Mouse (Mus musculus): ENCODE results near the gene Fam151b. TPM values are rescaled to one million over a fixed set of nuclear protein-coding genes. Genes with fewer than 3 reads are reported as not detected.

The Fam151b gene
- total and polyA plus RNA-seq, 2 experiments, result 2.7 to 9.3 TPM

- TF ChIP-seq CTCF (IDR thresholded peaks at IDR 0.05; ENCODE audit: low read depth, low read length) (no peak), POLR2A (IDR thresholded peaks at IDR 0.05; ENCODE audit: extremely low read depth, insufficient read depth, low read length) (no peak)
- no peak overlapping the region for H3K9ac ChIP-seq (ENCODE audit: low read depth, low read length)
- WGBS, result 89% methylated on average over 2 of the region's 2 CpGs
- no peak overlapping the region for H3K4me3 ChIP-seq (ENCODE audit: insufficient read depth, low read depth, low read length)
- H3K4me1 ChIP-seq (ENCODE audit: control insufficient read depth, insufficient read depth, low read length), result no peaks in the 10 kb centered on the region
- H3K27me3 ChIP-seq (ENCODE audit: control insufficient read depth, insufficient read depth, low read length), result no peaks in the 10 kb centered on the region
- H3K27ac ChIP-seq (replicated peaks; ENCODE audit: insufficient read depth, low read depth, low read length), result no peak overlapping the region
- H3K79me2 ChIP-seq (ENCODE audit: control insufficient read depth, insufficient read depth, low read length), result no peaks in the 10 kb centered on the region
- no peak for DNase-seq (ENCODE audit: extremely low read depth, low read depth, low spot score)
- no peaks in the 10 kb centered on the region for H3K36me3 ChIP-seq (ENCODE audit: control insufficient read depth, insufficient read depth, low read length)
Measured at GRCm38 (mm10) chr13:92410486-92410885, 73.3 kb downstream of the Fam151b start.

- Histone ChIP-seq H3K27me3 (ENCODE audit: control insufficient read depth, insufficient read depth, low read length) (no peaks in the 10 kb centered on the region), H3K4me3 (ENCODE audit: insufficient read depth, low read depth, low read length) (no peak overlapping the region), H3K79me2 (ENCODE audit: control insufficient read depth, insufficient read depth, low read length) (no peaks in the 10 kb centered on the region), H3K36me3 (ENCODE audit: control insufficient read depth, insufficient read depth, low read length) (no peaks in the 10 kb centered on the region), H3K4me1 (ENCODE audit: control insufficient read depth, insufficient read depth, low read length) (no peaks in the 10 kb centered on the region), H3K27ac (replicated peaks; ENCODE audit: insufficient read depth, low read depth, low read length) (no peak overlapping the region), H3K9ac (ENCODE audit: low read depth, low read length) (no peak overlapping the region)
- no peak for DNase-seq (ENCODE audit: extremely low read depth, low read depth, low spot score)
- no peak for TF ChIP-seq POLR2A (IDR thresholded peaks at IDR 0.05; ENCODE audit: extremely low read depth, insufficient read depth, low read length)
- TF ChIP-seq CTCF (IDR thresholded peaks at IDR 0.05; ENCODE audit: low read depth, low read length), result no peak
- WGBS, result 73% methylated on average over 3 of the region's 3 CpGs
Measured at GRCm38 (mm10) chr13:92403496-92403895, 80.3 kb downstream of the Fam151b start.

GRCm38 (mm10) chr13:92402063-92402462, 81.8 kb downstream of the Fam151b start:
- H3K27ac ChIP-seq (replicated peaks; ENCODE audit: insufficient read depth, low read depth, low read length), result no peak overlapping the region
- 29% methylated on average over 2 of the region's 2 CpGs for WGBS
- H3K79me2 ChIP-seq (ENCODE audit: control insufficient read depth, insufficient read depth, low read length), result no peaks in the 10 kb centered on the region
- TF ChIP-seq POLR2A (IDR thresholded peaks at IDR 0.05; ENCODE audit: extremely low read depth, insufficient read depth, low read length), result no peak
- no peak for TF ChIP-seq CTCF (IDR thresholded peaks at IDR 0.05; ENCODE audit: low read depth, low read length)
- H3K4me3 ChIP-seq (ENCODE audit: insufficient read depth, low read depth, low read length), result no peak overlapping the region
- DNase-seq (ENCODE audit: extremely low read depth, low read depth, low spot score), result no peak
- H3K4me1 ChIP-seq (ENCODE audit: control insufficient read depth, insufficient read depth, low read length), result no peaks in the 10 kb centered on the region
- no peaks in the 10 kb centered on the region for H3K36me3 ChIP-seq (ENCODE audit: control insufficient read depth, insufficient read depth, low read length)
- no peaks in the 10 kb centered on the region for H3K27me3 ChIP-seq (ENCODE audit: control insufficient read depth, insufficient read depth, low read length)
- no peak overlapping the region for H3K9ac ChIP-seq (ENCODE audit: low read depth, low read length)

Other genes starting within 250 kb of the Fam151b start
- gene Gm20379, start 178.0 kb downstream of the Fam151b start, total RNA-seq (2014; rRNA removed), result not detected in 2 replicates
- not detected in 2 replicates for gene Gm20379, start 178.0 kb downstream of the Fam151b start, polyA plus RNA-seq (2012; rRNA removed)
- 17.1 and 17.5 TPM in 2 replicates for gene Dhfr, start 129.3 kb downstream of the Fam151b start, total RNA-seq (2014; rRNA removed)
- 4.6 and 6.0 TPM in 2 replicates for gene Dhfr, start 129.3 kb downstream of the Fam151b start, polyA plus RNA-seq (2012; rRNA removed)
- gene Msh3, start 129.0 kb downstream of the Fam151b start, total RNA-seq (2014; rRNA removed), result 16.9 TPM in 2 replicates
- gene Msh3, start 129.0 kb downstream of the Fam151b start, polyA plus RNA-seq (2012; rRNA removed), result 2.7 and 3.0 TPM in 2 replicates
- not detected in 2 replicates for gene Ankrd34b, start 58.1 kb downstream of the Fam151b start, total RNA-seq (2014; rRNA removed)
- gene Ankrd34b, start 58.1 kb downstream of the Fam151b start, polyA plus RNA-seq (2012; rRNA removed), result not detected in 2 replicates
- 7.5 and 7.8 TPM in 2 replicates for gene Zfyve16, start 46.9 kb upstream of the Fam151b start, total RNA-seq (2014; rRNA removed)
- gene Zfyve16, start 46.9 kb upstream of the Fam151b start, polyA plus RNA-seq (2012; rRNA removed), result 0.76 and 0.97 TPM in 2 replicates
- gene Spz1, start 92.2 kb upstream of the Fam151b start, total RNA-seq (2014; rRNA removed), result not detected in 2 replicates
- not detected in 2 replicates for gene Spz1, start 92.2 kb upstream of the Fam151b start, polyA plus RNA-seq (2012; rRNA removed)
- 18.0 and 24.1 TPM in 2 replicates for gene Serinc5, start 127.1 kb upstream of the Fam151b start, total RNA-seq (2014; rRNA removed)
- gene Serinc5, start 127.1 kb upstream of the Fam151b start, polyA plus RNA-seq (2012; rRNA removed), result 10.9 and 14.3 TPM in 2 replicates